Mouse (Mus musculus): Measurements from ENCODE around the gene Atg16l2. TPM values are rescaled to one million over a fixed set of nuclear protein-coding genes. Genes with fewer than 3 reads are reported as not detected.

Gene Atg16l2
- polyA plus RNA-seq, 1 experiment from 2014 or later = 20.0 TPM

DNA sequence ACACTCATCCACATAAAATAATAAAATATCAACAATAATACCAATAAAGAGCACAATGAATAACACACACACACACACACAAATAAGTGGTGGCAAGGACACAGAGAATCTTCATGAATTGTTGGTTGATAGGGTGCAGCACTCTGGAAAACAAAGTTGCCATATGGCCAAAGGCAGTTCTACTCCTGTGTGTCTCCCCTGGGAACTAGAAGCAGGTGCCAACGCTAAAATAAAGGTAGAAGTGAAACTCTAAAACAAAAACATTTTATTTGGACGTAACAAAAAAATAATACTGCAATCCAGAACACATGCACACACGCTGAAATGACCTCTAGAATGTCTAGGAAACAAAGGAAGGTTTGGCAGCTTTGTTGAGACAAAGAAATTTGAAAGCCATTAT is 69.3 kb downstream of the Atg16l2 start:
- no peaks in the 10 kb centered on the region for H3K9me3 ChIP-seq (replicated peaks; ENCODE audit: control insufficient read depth, low read length)
- H3K27ac ChIP-seq (ENCODE audit: low read length) = no peak overlapping the region
- H3K9ac ChIP-seq (ENCODE audit: low read length) = no peak overlapping the region
- no peaks in the 10 kb centered on the region for H3K4me1 ChIP-seq (ENCODE audit: control insufficient read depth, insufficient read depth, low read length)
- H3K27me3 ChIP-seq (ENCODE audit: control insufficient read depth, insufficient read depth, low read length) = no peaks in the 10 kb centered on the region
- no peak overlapping the region for H3K4me3 ChIP-seq (replicated peaks; ENCODE audit: low read length)
- no peaks in the 10 kb centered on the region for H3K36me3 ChIP-seq (ENCODE audit: control insufficient read depth, insufficient read depth, low read length)
- no peak for ATAC-seq (ENCODE audit: insufficient read depth, low FRiP score)
- H3K4me2 ChIP-seq (ENCODE audit: low read depth, low read length) = no peak overlapping the region
- 82% methylated on average over 3 of the region's 3 CpGs for WGBS

- Histone ChIP-seq H3K4me2 (ENCODE audit: low read depth, low read length) (no peak overlapping the region), H3K4me3 (replicated peaks; ENCODE audit: low read length) (no peak overlapping the region), H3K4me1 (ENCODE audit: control insufficient read depth, insufficient read depth, low read length) (no peaks in the 10 kb centered on the region), H3K27me3 (ENCODE audit: control insufficient read depth, insufficient read depth, low read length) (no peaks in the 10 kb centered on the region), H3K27ac (ENCODE audit: low read length) (no peak overlapping the region), H3K9ac (ENCODE audit: low read length) (no peak overlapping the region), H3K36me3 (ENCODE audit: control insufficient read depth, insufficient read depth, low read length) (no peaks in the 10 kb centered on the region), H3K9me3 (replicated peaks; ENCODE audit: control insufficient read depth, low read length) (no peaks in the 10 kb centered on the region)
- no peak for ATAC-seq (ENCODE audit: insufficient read depth, low FRiP score)
- 42% methylated on average over 1 of the region's 2 CpGs for WGBS
Measured at GRCm38 (mm10) chr7:101231458-101231857, 70.6 kb downstream of the Atg16l2 start.

DNA sequence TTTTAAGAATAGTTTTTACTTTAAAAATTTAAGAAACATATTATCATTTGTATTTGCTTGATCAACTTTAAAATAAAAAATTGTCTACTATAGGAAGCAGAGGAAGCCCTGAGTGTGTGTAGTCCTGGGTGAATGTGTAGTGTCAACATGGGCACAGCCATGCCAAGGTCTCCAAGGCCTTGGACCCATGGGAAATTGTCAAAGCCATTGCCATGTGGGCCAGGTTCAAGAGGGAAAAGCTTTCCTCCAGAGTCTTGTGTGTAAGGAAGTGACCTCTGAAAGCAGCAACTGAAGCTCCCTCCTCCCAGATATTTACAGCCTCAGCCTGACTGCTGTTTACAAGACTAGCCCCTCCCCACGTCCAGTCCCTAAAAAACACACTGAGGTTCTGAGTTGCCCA is 72.7 kb downstream of the Atg16l2 start:
- H3K4me1 ChIP-seq (ENCODE audit: control insufficient read depth, insufficient read depth, low read length) = no peaks in the 10 kb centered on the region
- no peak overlapping the region for H3K9ac ChIP-seq (ENCODE audit: low read length)
- no peak overlapping the region for H3K4me3 ChIP-seq (replicated peaks; ENCODE audit: low read length)
- H3K36me3 ChIP-seq (ENCODE audit: control insufficient read depth, insufficient read depth, low read length) = no peaks in the 10 kb centered on the region
- no peaks in the 10 kb centered on the region for H3K27me3 ChIP-seq (ENCODE audit: control insufficient read depth, insufficient read depth, low read length)
- no peaks in the 10 kb centered on the region for H3K9me3 ChIP-seq (replicated peaks; ENCODE audit: control insufficient read depth, low read length)
- WGBS = 68% methylated on average over 1 of the region's 1 CpGs
- H3K27ac ChIP-seq (ENCODE audit: low read length) = no peak overlapping the region
- no peak for ATAC-seq (ENCODE audit: insufficient read depth, low FRiP score)
- H3K4me2 ChIP-seq (ENCODE audit: low read depth, low read length) = no peak overlapping the region

DNA sequence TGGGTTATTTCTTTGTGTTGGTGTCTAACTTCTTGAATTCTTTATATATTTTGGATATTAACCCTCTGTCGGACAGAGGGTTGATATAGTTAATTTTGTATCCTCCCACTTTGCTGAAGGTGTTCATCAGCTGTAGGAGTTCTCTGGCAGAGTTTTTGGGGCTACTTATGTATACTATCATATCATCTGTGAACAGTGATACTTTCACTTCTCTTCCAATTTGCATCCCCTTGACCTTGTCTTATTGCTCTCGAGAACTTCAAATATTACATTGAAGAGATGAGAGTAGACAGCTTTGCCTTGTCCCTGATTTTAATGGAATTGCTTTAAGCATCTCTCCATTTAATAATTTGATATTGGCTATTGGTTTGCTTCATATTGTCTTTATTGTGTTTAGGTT is 78.5 kb downstream of the Atg16l2 start:
- WGBS = 90% methylated on average over 2 of the region's 2 CpGs
- no peaks in the 10 kb centered on the region for H3K27me3 ChIP-seq (ENCODE audit: control insufficient read depth, insufficient read depth, low read length)
- no peak overlapping the region for H3K4me3 ChIP-seq (replicated peaks; ENCODE audit: low read length)
- H3K36me3 ChIP-seq (ENCODE audit: control insufficient read depth, insufficient read depth, low read length) = no peaks in the 10 kb centered on the region
- H3K9ac ChIP-seq (ENCODE audit: low read length) = no peak overlapping the region
- no peak overlapping the region for H3K4me2 ChIP-seq (ENCODE audit: low read depth, low read length)
- no peaks in the 10 kb centered on the region for H3K9me3 ChIP-seq (replicated peaks; ENCODE audit: control insufficient read depth, low read length)
- H3K27ac ChIP-seq (ENCODE audit: low read length) = no peak overlapping the region
- no peaks in the 10 kb centered on the region for H3K4me1 ChIP-seq (ENCODE audit: control insufficient read depth, insufficient read depth, low read length)
- no peak for ATAC-seq (ENCODE audit: insufficient read depth, low FRiP score)

DNA sequence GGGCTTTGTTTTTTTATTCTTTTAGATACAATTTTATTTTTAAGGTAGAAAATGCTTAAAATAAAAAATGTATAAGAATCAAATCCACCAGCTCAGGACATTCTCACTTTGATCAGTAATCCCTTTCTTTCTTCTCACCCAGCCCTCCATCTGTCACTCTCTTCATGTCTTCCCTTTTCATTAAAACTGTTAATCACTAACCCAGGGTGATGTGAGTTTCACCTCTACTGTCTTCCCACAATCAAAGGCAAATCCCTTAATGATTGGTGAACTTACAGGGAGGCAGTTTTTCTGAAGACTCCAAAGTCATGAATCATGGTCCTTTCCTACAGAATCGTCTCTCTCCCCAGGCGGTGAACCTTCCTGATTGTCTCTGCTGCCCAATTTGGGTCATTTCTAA is 85.3 kb downstream of the Atg16l2 start:
- 64% methylated on average over 2 of the region's 2 CpGs for WGBS
- H3K27me3 ChIP-seq (ENCODE audit: control insufficient read depth, insufficient read depth, low read length) = no peaks in the 10 kb centered on the region
- no peaks in the 10 kb centered on the region for H3K4me1 ChIP-seq (ENCODE audit: control insufficient read depth, insufficient read depth, low read length)
- no peak overlapping the region for H3K4me2 ChIP-seq (ENCODE audit: low read depth, low read length)
- H3K27ac ChIP-seq (ENCODE audit: low read length) = no peak overlapping the region
- H3K4me3 ChIP-seq (replicated peaks; ENCODE audit: low read length) = no peak overlapping the region
- H3K9me3 ChIP-seq (replicated peaks; ENCODE audit: control insufficient read depth, low read length) = no peaks in the 10 kb centered on the region
- H3K9ac ChIP-seq (ENCODE audit: low read length) = no peak overlapping the region
- no peaks in the 10 kb centered on the region for H3K36me3 ChIP-seq (ENCODE audit: control insufficient read depth, insufficient read depth, low read length)
- no peak for ATAC-seq (ENCODE audit: insufficient read depth, low FRiP score)

DNA sequence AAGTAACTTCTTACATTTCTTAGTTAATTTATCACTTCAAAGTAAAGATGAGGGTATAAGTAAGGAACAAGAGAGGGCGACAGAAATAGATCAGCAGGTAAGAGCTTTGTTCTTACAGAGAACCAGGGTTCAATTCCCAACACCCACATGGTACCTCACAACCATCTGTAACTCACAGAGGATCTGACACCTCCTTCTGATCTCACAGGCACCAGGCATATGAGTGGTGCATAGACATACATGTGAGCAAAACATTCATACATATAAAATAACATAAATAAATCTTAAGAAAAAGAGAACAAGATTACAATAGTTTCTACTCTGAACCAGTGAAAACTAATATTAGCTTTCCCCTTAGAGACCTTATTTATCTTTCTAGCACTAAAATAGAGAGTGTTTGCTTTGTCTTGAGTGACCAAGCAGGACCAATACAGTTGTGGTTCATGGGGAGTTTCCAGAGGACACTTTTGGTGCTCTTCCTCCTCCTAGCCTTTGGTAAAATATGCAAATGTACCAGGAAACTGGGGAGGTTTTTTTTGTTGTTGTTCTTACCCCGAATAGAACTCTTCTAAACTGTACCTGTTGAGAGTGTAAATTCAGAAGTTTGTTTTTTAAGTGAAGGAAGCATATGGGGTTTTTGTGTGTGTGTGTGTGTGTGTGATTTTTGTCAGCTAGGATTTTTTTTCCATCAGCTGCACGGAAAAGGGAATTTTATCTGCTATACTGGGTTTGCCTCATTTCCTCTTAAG is 88.4 kb downstream of the Atg16l2 start:
- 41% methylated on average over 3 of the region's 3 CpGs for WGBS
- ATAC-seq (ENCODE audit: insufficient read depth, low FRiP score) = no peak
- Histone ChIP-seq H3K9ac (ENCODE audit: low read length) (no peak overlapping the region), H3K27me3 (ENCODE audit: control insufficient read depth, insufficient read depth, low read length) (no peaks in the 10 kb centered on the region), H3K9me3 (replicated peaks; ENCODE audit: control insufficient read depth, low read length) (no peaks in the 10 kb centered on the region), H3K4me3 (replicated peaks; ENCODE audit: low read length) (no peak overlapping the region), H3K27ac (ENCODE audit: low read length) (no peak overlapping the region), H3K36me3 (ENCODE audit: control insufficient read depth, insufficient read depth, low read length) (no peaks in the 10 kb centered on the region), H3K4me1 (ENCODE audit: control insufficient read depth, insufficient read depth, low read length) (no peaks in the 10 kb centered on the region), H3K4me2 (ENCODE audit: low read depth, low read length) (no peak overlapping the region)

Other genes with a start within 250 kb of the Atg16l2 start
- 20.0 and 21.5 TPM in 2 replicates for gene Fchsd2, start 209.4 kb downstream of the Atg16l2 start, polyA plus RNA-seq (2015; fragmentation: Nextera tagmentation; extraction: Ambion mirVana)
- 95.6 and 106 TPM in 2 replicates for gene Stard10, start 14.8 kb upstream of the Atg16l2 start, polyA plus RNA-seq (2015; fragmentation: Nextera tagmentation; extraction: Ambion mirVana)
- 105 and 111 TPM in 2 replicates for gene Arap1, start 45.8 kb upstream of the Atg16l2 start, polyA plus RNA-seq (2015; fragmentation: Nextera tagmentation; extraction: Ambion mirVana)
- 5.4 and 5.7 TPM in 2 replicates for gene Gm45837, start 108.6 kb upstream of the Atg16l2 start, polyA plus RNA-seq (2015; fragmentation: Nextera tagmentation; extraction: Ambion mirVana)
- gene Pde2a, start 119.4 kb upstream of the Atg16l2 start, polyA plus RNA-seq (2015; fragmentation: Nextera tagmentation; extraction: Ambion mirVana) = 16.0 and 19.0 TPM in 2 replicates

Data from stomach, embryonic 16.5 days (tissue).